Mouse (Mus musculus) limb, embryonic 15.5 days (tissue): ENCODE results near the gene Ssc4d. TPM values are rescaled to one million over a fixed set of nuclear protein-coding genes. Genes with fewer than 3 reads are reported as not detected.

Source experiments
- ATAC-seq: fragments of 200-750 bp; cut with Nextera tagmentation; 2 replicates; pipeline ENCODE4 v1.8.0; 2017; ENCODE audit warnings: low read depth, moderate TSS enrichment; ENCODE audit not compliant: insufficient number of reproducible peaks, low FRiP score, low TSS enrichment
- H3K27ac ChIP-seq: fragments of 300-500 bp; sonication (generic); 2 replicates; pipeline ENCODE4 v1.5.1; 2015; ENCODE audit warnings: moderate library complexity, mild to moderate bottlenecking, inconsistent platforms
- H3K27me3 ChIP-seq: fragments of 300-500 bp; sonication (generic); 2 replicates; pipeline ENCODE4 v1.6.1; 2015; ENCODE audit warnings: inconsistent platforms
- H3K36me3 ChIP-seq: fragments of 300-500 bp; sonication (generic); 2 replicates; pipeline ENCODE4 v1.6.1; 2015; ENCODE audit warnings: inconsistent platforms
- H3K4me1 ChIP-seq: fragments of 300-500 bp; sonication (generic); 2 replicates; pipeline ENCODE4 v1.6.1; 2015; ENCODE audit warnings: inconsistent platforms
- H3K4me2 ChIP-seq: fragments of 300-500 bp; sonication (generic); 2 replicates; pipeline ENCODE4 v1.6.1; 2015; ENCODE audit warnings: mild to moderate bottlenecking, inconsistent platforms
- H3K4me3 ChIP-seq: fragments of 300-500 bp; sonication (generic); 2 replicates; pipeline ENCODE4 v1.5.1; 2015; ENCODE audit warnings: mild to moderate bottlenecking, inconsistent platforms
- H3K9ac ChIP-seq: fragments of 300-500 bp; sonication (generic); 2 replicates; pipeline ENCODE4 v1.6.1; 2015; ENCODE audit warnings: inconsistent platforms
- H3K9me3 ChIP-seq: fragments of 300-500 bp; sonication (generic); 2 replicates; pipeline ENCODE4 v1.6.1; 2016; ENCODE audit warnings: inconsistent platforms
- WGBS: fragments of 180-500 bp; shearing (Covaris S2); methylation state at CpG from one replicate; pipeline ENCODE4 v1.1.7; 2015; 5-methylcytosine and 5-hydroxymethylcytosine counted together
- polyA plus RNA-seq: library from polyadenylated mRNA; unstranded; fragments of >200 nt; fragmentation: Nextera tagmentation; extraction: Ambion mirVana; gene quantifications from 2 replicates; pipeline ENCODE4 v1.2.1, GENCODE M21; 2015

Ssc4d gene
- 2.0 and 2.1 TPM in 2 replicates for polyA plus RNA-seq

- Histone ChIP-seq H3K36me3 (no peaks in the 10 kb centered on the region), H3K4me1 (no peaks in the 10 kb centered on the region), H3K4me2 (peak within 1 kb of the TSS; percentile 17; the same call in 1 of the 2 replicates), H3K4me3 (peak within 1 kb of the TSS; percentile 14; the same call in 1 of the 2 replicates), H3K9me3 (no peaks in the 10 kb centered on the region), H3K27ac (no peak within 1 kb of the TSS), H3K9ac (0 out of 2 replicates have a peak within 1 kb of the TSS, but pooled peaks have one; percentile 11), H3K27me3 (no peaks in the 10 kb centered on the region)
- no peak for ATAC-seq
- 13% methylated on average over 9 of the region's 9 CpGs for WGBS
These were observed at the start of gene Ssc4d for GRCm38 (mm10) chr5:135974365-135974764. Ssc4d (minus strand) TSS chr5:135974531.

- Histone ChIP-seq H3K27me3 (no peaks in the 10 kb centered on the region), H3K4me2 (no peak overlapping the region), H3K9ac (no peak overlapping the region), H3K27ac (no peak overlapping the region), H3K4me3 (no peak overlapping the region), H3K4me1 (peaks cover 37% of the 10 kb centered on the region), H3K9me3 (no peaks in the 10 kb centered on the region), H3K36me3 (peaks cover 31% of the 10 kb centered on the region)
- WGBS, result 36% methylated on average over 1 of the region's 1 CpGs
- no peak for ATAC-seq
These were observed 45.6 kb upstream of the Ssc4d start for GRCm38 (mm10) chr5:136019907-136020306.

- no peak for ATAC-seq
- Histone ChIP-seq H3K9ac (no peak overlapping the region), H3K27me3 (no peaks in the 10 kb centered on the region), H3K4me3 (no peak overlapping the region), H3K9me3 (no peaks in the 10 kb centered on the region), H3K27ac (no peak overlapping the region), H3K36me3 (peaks cover 33% of the 10 kb centered on the region), H3K4me2 (no peak overlapping the region), H3K4me1 (peaks cover 37% of the 10 kb centered on the region)
- 83% methylated on average over 2 of the region's 2 CpGs for WGBS
These were observed 44.4 kb upstream of the Ssc4d start for GRCm38 (mm10) chr5:136018726-136019125.

- Histone ChIP-seq H3K9me3 (no peaks in the 10 kb centered on the region), H3K36me3 (peaks cover 44% of the 10 kb centered on the region), H3K4me1 (peaks cover 37% of the 10 kb centered on the region), H3K4me3 (no peak overlapping the region), H3K27me3 (no peaks in the 10 kb centered on the region), H3K27ac (peak overlapping the region; percentile 47), H3K9ac (no peak overlapping the region), H3K4me2 (no peak overlapping the region)
- WGBS, result 77% methylated on average over 6 of the region's 6 CpGs
- ATAC-seq, result no peak
These were observed 42.9 kb upstream of the Ssc4d start for GRCm38 (mm10) chr5:136017262-136017661.

- no peak overlapping the region for H3K4me2 ChIP-seq
- H3K36me3 ChIP-seq, result peaks cover 44% of the 10 kb centered on the region
- ATAC-seq, result no peak
- no peaks in the 10 kb centered on the region for H3K27me3 ChIP-seq
- H3K4me3 ChIP-seq, result no peak overlapping the region
- WGBS, result 47% methylated on average over 10 of the region's 10 CpGs
- H3K9ac ChIP-seq, result no peak overlapping the region
- H3K9me3 ChIP-seq, result no peaks in the 10 kb centered on the region
- peaks cover 37% of the 10 kb centered on the region for H3K4me1 ChIP-seq
- H3K27ac ChIP-seq, result peak overlapping the region; percentile 85
These were observed 41.9 kb upstream of the Ssc4d start for GRCm38 (mm10) chr5:136016014-136016876.

GRCm38 (mm10) chr5:136015586-136015985 lies 41.3 kb upstream of the Ssc4d start:
- Histone ChIP-seq H3K4me2 (no peak overlapping the region), H3K27ac (peak overlapping the region; percentile 85), H3K9me3 (no peaks in the 10 kb centered on the region), H3K4me3 (no peak overlapping the region), H3K4me1 (peaks cover 37% of the 10 kb centered on the region), H3K9ac (no peak overlapping the region), H3K27me3 (no peaks in the 10 kb centered on the region), H3K36me3 (peaks cover 47% of the 10 kb centered on the region)
- 70% methylated on average over 10 of the region's 10 CpGs for WGBS
- ATAC-seq, result no peak

- no peak for ATAC-seq
These were observed 40.5 kb upstream of the Ssc4d start for GRCm38 (mm10) chr5:136014877-136015276.

GRCm38 (mm10) chr5:136007745-136008144 lies 33.4 kb upstream of the Ssc4d start:
- Histone ChIP-seq H3K4me2 (no peak overlapping the region), H3K9ac (no peak overlapping the region), H3K27me3 (no peaks in the 10 kb centered on the region), H3K4me3 (no peak overlapping the region), H3K27ac (no peak overlapping the region), H3K9me3 (no peaks in the 10 kb centered on the region), H3K36me3 (peaks cover 32% of the 10 kb centered on the region), H3K4me1 (peaks cover 13% of the 10 kb centered on the region; the same call in 1 of the 2 replicates)
- ATAC-seq, result no peak
- 81% methylated on average over 7 of the region's 7 CpGs for WGBS

More at GRCm38 (mm10) chr5:136014877-136015276, 40.5 kb upstream of the Ssc4d start:
- Histone ChIP-seq H3K4me1 (peaks cover 33% of the 10 kb centered on the region), H3K4me2 (no peak overlapping the region), H3K9me3 (no peaks in the 10 kb centered on the region), H3K4me3 (no peak overlapping the region), H3K27me3 (no peaks in the 10 kb centered on the region), H3K27ac (peak overlapping the region; percentile 85), H3K36me3 (peaks cover 48% of the 10 kb centered on the region), H3K9ac (no peak overlapping the region)
- WGBS, result 87% methylated on average over 10 of the region's 10 CpGs

- ATAC-seq, result no peak
These were observed 30.2 kb upstream of the Ssc4d start for GRCm38 (mm10) chr5:136004537-136004936.

GRCm38 (mm10) chr5:136002751-136003151 lies 28.4 kb upstream of the Ssc4d start:
- H3K4me2 ChIP-seq, result no peak overlapping the region
- H3K36me3 ChIP-seq, result peaks cover 41% of the 10 kb centered on the region
- H3K9me3 ChIP-seq, result no peaks in the 10 kb centered on the region
- H3K27ac ChIP-seq, result peak overlapping the region; percentile 57
- no peaks in the 10 kb centered on the region for H3K27me3 ChIP-seq
- H3K4me3 ChIP-seq, result no peak overlapping the region
- peaks cover 17% of the 10 kb centered on the region; the same call in 1 of the 2 replicates for H3K4me1 ChIP-seq
- H3K9ac ChIP-seq, result no peak overlapping the region
- no peak for ATAC-seq
- 20% methylated on average over 3 of the region's 3 CpGs for WGBS

More at GRCm38 (mm10) chr5:136004537-136004936, 30.2 kb upstream of the Ssc4d start:
- peaks cover 23% of the 10 kb centered on the region for H3K36me3 ChIP-seq
- H3K27ac ChIP-seq, result no peak overlapping the region
- H3K9ac ChIP-seq, result no peak overlapping the region
- H3K4me2 ChIP-seq, result no peak overlapping the region
- H3K4me3 ChIP-seq, result no peak overlapping the region
- peaks cover 18% of the 10 kb centered on the region; the same call in 1 of the 2 replicates for H3K4me1 ChIP-seq
- no peaks in the 10 kb centered on the region for H3K27me3 ChIP-seq
- 48% methylated on average over 4 of the region's 4 CpGs for WGBS
- H3K9me3 ChIP-seq, result no peaks in the 10 kb centered on the region

- Histone ChIP-seq H3K4me3 (no peak overlapping the region), H3K9ac (no peak overlapping the region), H3K36me3 (peaks cover 44% of the 10 kb centered on the region), H3K4me1 (peaks cover 15% of the 10 kb centered on the region; the same call in 1 of the 2 replicates), H3K9me3 (no peaks in the 10 kb centered on the region), H3K27ac (peak overlapping the region; percentile 57), H3K4me2 (no peak overlapping the region), H3K27me3 (no peaks in the 10 kb centered on the region)
- 56% methylated on average over 2 of the region's 2 CpGs for WGBS
- no peak for ATAC-seq
These were observed 28.0 kb upstream of the Ssc4d start for GRCm38 (mm10) chr5:136002325-136002724.

- H3K27me3 ChIP-seq, result no peaks in the 10 kb centered on the region
- no peak overlapping the region for H3K27ac ChIP-seq
- no peak overlapping the region for H3K4me2 ChIP-seq
- 91% methylated on average over 6 of the region's 6 CpGs for WGBS
- H3K9ac ChIP-seq, result no peak overlapping the region
- H3K4me1 ChIP-seq, result peaks cover 15% of the 10 kb centered on the region; the same call in 1 of the 2 replicates
- peaks cover 51% of the 10 kb centered on the region for H3K36me3 ChIP-seq
- ATAC-seq, result no peak
- H3K9me3 ChIP-seq, result no peaks in the 10 kb centered on the region
- H3K4me3 ChIP-seq, result no peak overlapping the region
These were observed 26.9 kb upstream of the Ssc4d start for GRCm38 (mm10) chr5:136001222-136001621.
